Mouse (Mus musculus) liver, embryonic 11.5 days (tissue): ENCODE data around the gene Aurkb. TPM values are rescaled to one million over a fixed set of nuclear protein-coding genes. Genes with fewer than 3 reads are reported as not detected.
"Not testable (repeated sequence)": the region's sequence is repeated elsewhere in the genome, so short reads cannot be mapped to it uniquely, and the experiment has no call there.

Experiments used
- ATAC-seq: fragments of 200-750 bp; cut with Nextera tagmentation; replicated peaks from 2 replicates; pipeline ENCODE4 v1.8.0; 2017; ENCODE audit warnings: moderate number of reproducible peaks, mild to moderate bottlenecking, moderate TSS enrichment, moderate library complexity; ENCODE audit not compliant: low FRiP score
- DNase-seq: peaks from one replicate; pipeline ENCODE4 v3.0.0-alpha.2; 2017; ENCODE audit warnings: low spot score
- H3K27ac ChIP-seq: fragments of 300-500 bp; sonication (generic); 2 replicates; pipeline ENCODE4 v1.5.1; 2014; ENCODE audit warnings: mild to moderate bottlenecking, low read depth, low read length, control low read depth
- H3K27me3 ChIP-seq: fragments of 300-500 bp; sonication (generic); replicated peaks from 2 replicates; pipeline ENCODE4 v1.6.1; 2014; ENCODE audit warnings: low read length, mixed read lengths; ENCODE audit not compliant: control insufficient read depth, insufficient read depth
- H3K36me3 ChIP-seq: fragments of 300-500 bp; sonication (generic); 2 replicates; pipeline ENCODE4 v1.6.1; 2014; ENCODE audit warnings: mild to moderate bottlenecking, low read length, moderate library complexity, mixed read lengths; ENCODE audit not compliant: control insufficient read depth, insufficient read depth
- H3K4me1 ChIP-seq: fragments of 300-500 bp; sonication (generic); replicated peaks from 2 replicates; pipeline ENCODE4 v1.6.1; 2014; ENCODE audit warnings: low read length, mixed read lengths; ENCODE audit not compliant: control insufficient read depth, insufficient read depth
- H3K4me2 ChIP-seq: fragments of 300-500 bp; sonication (generic); 2 replicates; pipeline ENCODE4 v1.6.1; 2014; ENCODE audit warnings: mild to moderate bottlenecking, control low read depth, moderate library complexity
- H3K4me3 ChIP-seq: fragments of 300-500 bp; sonication (generic); 2 replicates; pipeline ENCODE4 v1.5.1; 2014; ENCODE audit warnings: low read depth, low read length, control low read depth
- H3K9ac ChIP-seq: fragments of 300-500 bp; sonication (generic); 2 replicates; pipeline ENCODE4 v1.6.1; 2014; ENCODE audit warnings: low read depth, low read length, control low read depth
- H3K9me3 ChIP-seq: fragments of 300-500 bp; sonication (generic); 2 replicates; pipeline ENCODE4 v1.6.1; 2016; ENCODE audit warnings: low read length, inconsistent platforms, mixed read lengths; ENCODE audit not compliant: control insufficient read depth
- WGBS: fragments of 180-500 bp; shearing (Covaris S2); extraction: QIAGEN DNeasy Blood & Tissue Kit; methylation state at CpG from one replicate; pipeline ENCODE4 v1.1.7; 2014; 5-methylcytosine and 5-hydroxymethylcytosine counted together
- polyA plus RNA-seq: library from polyadenylated mRNA; unstranded; fragments of >200 nt; fragmentation: Nextera tagmentation; extraction: Ambion mirVana; gene quantifications from 2 replicates; pipeline ENCODE4 v1.2.1, GENCODE M21; 2014

The Aurkb gene
- polyA plus RNA-seq, 1 experiment from 2014 or later = 170 TPM

DNA sequence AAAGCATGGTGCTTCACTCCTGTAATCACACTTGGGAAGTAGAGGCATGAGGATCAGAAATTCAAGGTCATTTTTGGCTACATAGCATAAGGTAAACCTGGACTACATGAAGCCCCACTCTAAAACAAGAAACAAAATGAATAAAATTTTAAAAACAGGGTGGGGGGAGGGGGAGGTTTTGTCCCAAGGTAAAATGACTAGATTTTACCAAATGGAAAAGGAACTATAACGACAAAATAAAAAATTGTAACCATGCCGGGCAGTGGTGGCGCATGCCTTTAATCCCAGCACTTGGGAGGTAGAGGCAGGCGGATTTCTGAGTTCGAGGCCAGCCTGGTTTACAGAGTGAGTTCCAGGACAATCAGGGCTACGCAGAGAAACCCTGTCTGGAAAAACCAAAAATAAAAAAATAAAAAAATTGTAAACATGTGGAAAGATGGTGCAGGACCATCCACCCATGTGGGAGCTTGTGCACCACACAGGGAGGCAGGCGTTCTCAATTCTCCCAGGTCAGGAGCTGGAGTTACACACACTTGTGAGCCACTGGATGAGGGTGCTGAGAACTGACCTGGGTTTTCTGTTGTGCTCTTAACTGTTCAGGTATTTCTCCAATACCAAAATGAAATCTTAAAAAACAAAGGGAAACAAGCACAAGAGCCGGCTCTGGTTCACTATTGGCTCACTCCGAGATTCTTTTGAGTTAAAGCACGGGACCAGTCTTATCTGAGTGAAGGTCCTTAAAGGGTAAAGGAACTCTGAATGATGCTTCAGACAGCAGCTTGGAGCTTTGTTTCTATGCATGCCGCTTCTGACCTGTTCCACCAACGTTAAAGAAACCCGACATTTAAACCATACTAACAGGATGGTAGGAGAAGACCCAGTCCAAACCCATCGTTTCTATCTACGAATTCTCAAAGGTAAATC is 34.8 kb upstream of the Aurkb start:
- H3K4me2 ChIP-seq = peak overlapping the region; percentile 88
- peak overlapping the region; percentile 58 for H3K4me3 ChIP-seq
- peaks cover 17% of the 10 kb centered on the region for H3K4me1 ChIP-seq
- WGBS = 80% methylated on average over 15 of the region's 15 CpGs
- no peak for DNase-seq
- no peaks in the 10 kb centered on the region for H3K9me3 ChIP-seq
- no peak overlapping the region for H3K9ac ChIP-seq
- no peaks in the 10 kb centered on the region for H3K36me3 ChIP-seq
- no peak for ATAC-seq
- H3K27ac ChIP-seq = peak overlapping the region; percentile 99; the same call in 1 of the 2 replicates
- H3K27me3 ChIP-seq = no peaks in the 10 kb centered on the region

DNA sequence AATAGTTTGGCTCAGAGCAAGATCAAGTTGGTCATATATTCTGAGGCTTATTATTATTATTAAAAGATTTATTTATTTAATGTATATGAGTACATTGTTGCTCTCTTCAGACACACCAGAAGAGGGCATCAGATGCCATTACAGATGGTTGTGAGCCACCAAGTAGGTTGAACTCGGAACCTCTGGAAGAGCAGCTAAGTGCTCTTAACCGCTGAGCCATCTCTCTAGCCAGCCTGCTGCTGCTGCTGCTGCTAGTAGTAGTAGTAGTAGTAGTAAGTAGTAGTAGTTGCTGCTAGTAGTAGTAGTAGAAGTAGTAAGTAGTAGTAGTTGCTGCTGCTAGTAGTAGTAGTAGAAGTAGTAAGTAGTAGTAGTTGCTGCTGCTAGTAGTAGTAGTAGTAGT is 34.0 kb upstream of the Aurkb start:
- H3K27me3 ChIP-seq, H3K9me3 ChIP-seq, H3K36me3 ChIP-seq, ATAC-seq, DNase-seq: not testable (repeated sequence)
- peak overlapping the region; percentile 76 for H3K9ac ChIP-seq
- WGBS = 63% methylated on average over 2 of the region's 2 CpGs
- H3K4me2 ChIP-seq = peak overlapping the region; percentile 88
- peak overlapping the region; percentile 58 for H3K4me3 ChIP-seq
- peaks cover 14% of the 10 kb centered on the region for H3K4me1 ChIP-seq
- peak overlapping the region; percentile 99 for H3K27ac ChIP-seq

DNA sequence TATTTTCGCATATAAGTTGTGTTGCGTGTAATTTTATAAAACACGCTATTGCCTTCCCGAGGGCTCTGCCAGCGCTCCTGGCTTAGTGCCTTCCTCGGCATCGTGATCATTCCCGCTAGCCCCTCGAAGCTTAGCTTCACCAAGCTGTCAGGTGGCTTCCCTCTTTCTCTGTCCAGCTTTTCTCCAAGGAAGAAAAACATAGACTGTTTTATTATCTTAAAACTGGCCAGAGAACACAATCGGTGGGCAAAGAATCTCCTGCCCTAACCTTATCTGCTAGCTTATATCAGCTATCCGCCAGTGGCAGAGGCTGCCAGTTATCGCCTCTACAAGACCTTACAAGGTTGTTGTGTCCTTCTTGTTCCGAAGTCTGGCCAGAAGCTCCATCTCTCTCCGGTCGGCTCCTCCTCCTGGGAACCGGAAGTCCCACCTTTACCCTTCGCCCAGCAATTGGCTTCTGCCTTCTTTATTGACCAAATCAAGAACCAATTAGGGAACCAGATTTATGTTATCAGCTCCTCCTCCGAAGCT is 33.3 kb upstream of the Aurkb start:
- WGBS = 2% methylated on average over 18 of the region's 18 CpGs
- H3K27ac ChIP-seq = peak overlapping the region; percentile 99
- H3K9ac ChIP-seq = peak overlapping the region; percentile 76
- H3K4me3 ChIP-seq = peak overlapping the region; percentile 58
- no peaks in the 10 kb centered on the region for H3K36me3 ChIP-seq
- DNase-seq (peak; percentile 83), ATAC-seq (peak; percentile 76)
- no peaks in the 10 kb centered on the region for H3K9me3 ChIP-seq
- no peaks in the 10 kb centered on the region for H3K27me3 ChIP-seq
- H3K4me1 ChIP-seq = peaks cover 15% of the 10 kb centered on the region
- peak overlapping the region; percentile 88 for H3K4me2 ChIP-seq

DNA sequence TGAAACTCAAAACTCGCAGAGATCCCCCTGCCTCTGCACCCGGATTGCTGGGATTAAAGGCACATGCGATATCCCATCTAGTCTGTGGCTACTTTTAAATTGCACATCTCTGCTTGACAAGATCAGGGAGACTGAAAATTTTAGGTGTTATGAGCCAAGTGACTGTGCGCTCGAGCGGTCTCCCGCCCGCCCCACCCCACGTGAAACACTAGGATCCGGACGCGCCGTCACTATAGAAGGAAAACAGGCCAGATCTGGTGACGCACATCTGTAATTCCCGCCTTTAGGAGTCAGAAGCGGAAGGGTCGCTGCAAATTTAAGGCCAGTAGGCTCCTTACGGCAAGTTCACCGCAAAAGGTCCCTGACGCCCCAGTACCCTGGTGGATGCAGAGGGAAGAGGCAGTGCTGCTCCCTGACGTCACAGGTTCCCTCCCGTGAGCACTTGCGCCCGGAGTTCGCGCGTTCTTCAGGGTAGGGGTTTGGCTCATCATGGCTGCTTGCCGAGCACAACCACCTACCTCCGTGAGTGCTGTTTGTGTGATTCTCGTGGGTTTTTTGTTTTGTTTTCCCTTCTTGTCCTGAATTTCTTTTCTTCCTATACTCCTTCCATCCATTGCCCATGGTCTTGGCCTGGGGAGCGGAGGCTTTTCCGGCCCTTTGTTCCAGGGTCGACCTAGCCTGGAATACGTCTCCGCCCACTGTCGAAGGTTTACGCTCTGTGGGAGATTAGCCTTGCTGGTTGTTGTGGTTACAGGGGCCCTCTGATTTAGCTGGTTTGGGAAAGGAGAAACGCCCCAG is 29.6 kb upstream of the Aurkb start, which contains the start of gene Ctc1:
Gene Ctc1 (plus strand): TSS at position 268 of the 798 bp plus-strand sequence.
- under 1% methylated on average over 38 of the region's 38 CpGs for WGBS
- Histone ChIP-seq H3K36me3 (no peaks in the 10 kb centered on the region), H3K4me1 (peaks cover 11% of the 10 kb centered on the region), H3K4me2 (peak within 1 kb of the TSS; percentile 93), H3K27ac (peak within 1 kb of the TSS; percentile 96), H3K9me3 (no peaks in the 10 kb centered on the region), H3K27me3 (no peaks in the 10 kb centered on the region), H3K4me3 (peak within 1 kb of the TSS; percentile 70), H3K9ac (peak within 1 kb of the TSS; percentile 86)
- peak; percentile 88 for DNase-seq
- peak; percentile 92 for ATAC-seq

DNA sequence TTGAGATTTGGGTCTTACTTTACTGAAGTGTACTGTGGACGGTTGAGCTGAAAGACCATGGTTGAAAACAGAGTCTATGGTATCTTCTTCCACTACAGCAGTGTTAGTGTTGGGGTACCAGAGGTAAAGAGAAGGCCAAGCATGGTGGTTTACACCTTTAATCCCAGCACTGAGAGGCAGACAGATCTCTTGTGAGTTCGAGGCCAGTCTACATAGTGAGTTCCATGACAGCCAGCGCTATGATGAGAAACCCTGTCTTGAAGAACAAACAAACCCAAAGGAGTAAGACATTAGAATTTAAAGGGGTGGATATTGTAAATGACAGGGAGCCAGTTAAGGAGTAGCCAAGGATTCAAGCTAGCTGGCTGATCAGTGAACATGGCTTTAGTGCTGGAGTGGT is 28.7 kb upstream of the Aurkb start:
- ATAC-seq = no peak
- Histone ChIP-seq H3K36me3 (peaks cover 2% of the 10 kb centered on the region; the same call in 1 of the 2 replicates), H3K9me3 (no peaks in the 10 kb centered on the region), H3K27ac (peak overlapping the region; percentile 96), H3K4me1 (peaks cover 11% of the 10 kb centered on the region), H3K4me2 (peak overlapping the region; percentile 93), H3K9ac (peak overlapping the region; percentile 86), H3K4me3 (peak overlapping the region; percentile 70), H3K27me3 (no peaks in the 10 kb centered on the region)
- 62% methylated on average over 3 of the region's 3 CpGs for WGBS
- no peak for DNase-seq

DNA sequence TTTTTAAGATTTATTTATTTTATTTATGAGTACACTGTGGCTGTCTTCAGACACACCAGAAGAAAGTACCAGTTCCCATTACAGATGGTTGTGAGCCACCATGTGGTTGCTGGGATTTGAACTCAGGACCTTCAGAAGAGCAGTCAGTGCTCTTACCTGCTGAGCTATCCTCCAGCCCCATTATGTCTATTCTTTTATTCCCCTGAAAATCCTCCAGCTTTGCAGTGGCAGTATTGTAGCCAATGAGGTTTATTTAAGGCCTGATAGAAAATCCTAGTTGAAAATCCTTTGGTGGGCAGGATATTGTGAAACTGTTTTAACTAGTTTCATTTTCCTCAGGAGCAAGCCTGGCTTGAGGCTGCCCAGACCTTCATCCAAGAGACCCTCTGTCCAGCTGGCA is 24.8 kb upstream of the Aurkb start:
- H3K27me3 ChIP-seq = no peaks in the 10 kb centered on the region
- H3K36me3 ChIP-seq = peaks cover 17% of the 10 kb centered on the region
- no peak overlapping the region for H3K4me2 ChIP-seq
- no peak for ATAC-seq
- no peaks in the 10 kb centered on the region for H3K9me3 ChIP-seq
- no peak overlapping the region for H3K4me3 ChIP-seq
- H3K27ac ChIP-seq = no peak overlapping the region
- no peak for DNase-seq
- no peak overlapping the region for H3K9ac ChIP-seq
- peaks cover 8% of the 10 kb centered on the region for H3K4me1 ChIP-seq

DNA sequence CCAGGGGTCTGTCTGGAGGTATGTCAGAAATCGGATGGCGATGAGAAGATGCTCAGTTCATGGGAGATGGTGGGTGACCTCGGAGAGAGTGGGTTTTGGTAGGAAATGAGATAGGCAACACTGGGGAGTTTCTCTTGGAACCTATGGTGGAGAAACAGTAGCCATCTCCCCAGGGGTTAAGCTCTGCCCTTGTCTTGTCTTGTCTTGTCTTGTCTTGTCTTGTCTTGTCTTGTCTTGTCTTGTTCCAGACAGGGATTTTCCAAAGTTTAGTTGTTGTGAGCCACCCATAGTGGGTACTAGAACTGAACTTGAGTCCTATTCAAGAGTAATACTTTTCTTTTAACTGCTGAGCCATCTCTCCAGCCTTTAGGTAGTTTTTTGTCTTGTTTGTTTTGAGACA is 18.9 kb upstream of the Aurkb start:
- ATAC-seq (no peak), DNase-seq (no peak)
- 93% methylated on average over 3 of the region's 3 CpGs for WGBS
- Histone ChIP-seq H3K9me3 (no peaks in the 10 kb centered on the region), H3K27me3 (no peaks in the 10 kb centered on the region), H3K9ac (no peak overlapping the region), H3K4me2 (no peak overlapping the region), H3K27ac (no peak overlapping the region), H3K36me3 (peaks cover 58% of the 10 kb centered on the region), H3K4me1 (no peaks in the 10 kb centered on the region), H3K4me3 (no peak overlapping the region)

DNA sequence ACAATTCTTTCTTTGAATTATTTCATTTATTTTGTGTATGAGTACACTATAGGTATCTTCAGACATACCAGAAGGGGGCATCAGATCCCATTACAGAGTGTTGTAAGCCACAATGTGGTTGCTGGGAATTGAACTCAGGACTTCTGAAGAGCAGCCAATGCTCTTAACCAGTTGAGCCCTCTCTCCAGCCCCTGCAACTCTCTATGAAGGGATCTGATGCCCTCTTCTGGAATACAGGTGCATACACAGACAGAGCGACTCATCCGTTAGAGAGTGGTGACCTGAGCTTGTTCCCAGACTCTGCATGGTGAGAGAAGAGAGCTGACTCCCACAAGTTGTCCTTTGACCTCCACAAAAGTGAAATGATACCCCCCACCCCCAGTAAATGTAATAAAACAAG is 16.6 kb upstream of the Aurkb start:
- Histone ChIP-seq H3K27ac (no peak overlapping the region), H3K36me3 (peaks cover 48% of the 10 kb centered on the region), H3K9me3 (no peaks in the 10 kb centered on the region), H3K4me1 (no peaks in the 10 kb centered on the region), H3K4me3 (no peak overlapping the region), H3K27me3 (no peaks in the 10 kb centered on the region), H3K9ac (no peak overlapping the region), H3K4me2 (no peak overlapping the region)
- ATAC-seq (peak; percentile 62), DNase-seq (no peak)
- 66% methylated on average over 2 of the region's 2 CpGs for WGBS
